Mouse (Mus musculus) gastrocnemius, postnatal 25 days (tissue): ENCODE measurements around the gene Sec22b. TPM values are rescaled to one million over a fixed set of nuclear protein-coding genes. Genes with fewer than 3 reads are reported as not detected.

Experiments used
- DNase-seq: peaks from one replicate; pipeline ENCODE4 v3.0.0; 2022
- total RNA-seq, 2 experiments: library from RNA; stranded (reverse); gene quantifications; 1 replicate in 1 of 2; 2 replicates in 1 of 2; pipeline ENCODE4 v1.2.3; 2021

The Sec22b gene
- total RNA-seq, 2 experiments from 2014 or later = 26.0 to 26.3 TPM

- DNase-seq = no peak
Observed at GRCm38 (mm10) chr3:97940511-97941204, 39.7 kb downstream of the Sec22b start.

- DNase-seq = no peak
Observed at GRCm38 (mm10) chr3:97941440-97942259, 40.7 kb downstream of the Sec22b start.

GRCm38 (mm10) chr3:97942260-97942950 is 41.4 kb downstream of the Sec22b start:
- peak; percentile 26 for DNase-seq

GRCm38 (mm10) chr3:97944462-97944861 is 43.5 kb downstream of the Sec22b start:
- no peak for DNase-seq

- DNase-seq = no peak
Observed at GRCm38 (mm10) chr3:97946439-97946838, 45.4 kb downstream of the Sec22b start.

- DNase-seq = no peak
Observed at GRCm38 (mm10) chr3:97948518-97948917, 47.5 kb downstream of the Sec22b start.

- no peak for DNase-seq
Observed at GRCm38 (mm10) chr3:97949946-97950345, 49.0 kb downstream of the Sec22b start.

- no peak for DNase-seq
Observed at GRCm38 (mm10) chr3:97951134-97951533, 50.1 kb downstream of the Sec22b start.

- DNase-seq = no peak
Observed at GRCm38 (mm10) chr3:97953196-97953595, 52.2 kb downstream of the Sec22b start.

GRCm38 (mm10) chr3:97956322-97956721 is 55.3 kb downstream of the Sec22b start:
- DNase-seq = no peak

GRCm38 (mm10) chr3:97956926-97957325 is 55.9 kb downstream of the Sec22b start:
- DNase-seq = no peak

- DNase-seq = no peak
Observed at GRCm38 (mm10) chr3:97960783-97961594, 60.0 kb downstream of the Sec22b start.

GRCm38 (mm10) chr3:97961962-97962361 is 61.0 kb downstream of the Sec22b start:
- no peak for DNase-seq

- peak; percentile 20 for DNase-seq
Observed at GRCm38 (mm10) chr3:97964878-97965353, 63.9 kb downstream of the Sec22b start.

- no peak for DNase-seq
Observed at GRCm38 (mm10) chr3:97967627-97968026, 66.6 kb downstream of the Sec22b start.

- DNase-seq = no peak
Observed at GRCm38 (mm10) chr3:97968191-97968590, 67.2 kb downstream of the Sec22b start.

- DNase-seq = no peak
Observed at GRCm38 (mm10) chr3:97969019-97969418, 68.0 kb downstream of the Sec22b start.

- DNase-seq = no peak
Observed at GRCm38 (mm10) chr3:97971117-97971516, 70.1 kb downstream of the Sec22b start.

- no peak for DNase-seq
Observed at GRCm38 (mm10) chr3:97972200-97972599, 71.2 kb downstream of the Sec22b start.

GRCm38 (mm10) chr3:97972707-97973106 is 71.7 kb downstream of the Sec22b start:
- no peak for DNase-seq
